Mouse (Mus musculus) ES-Bruce4 (cell line): ENCODE measurements around the gene Ggt1.
A peak's percentile ranks its signal among the peaks of the same experiment; 100 is the strongest.

Source experiments
- CTCF ChIP-seq: IDR thresholded peaks from one replicate; pipeline ENCODE4 v1.8.1; 2011; ENCODE audit warnings: low read depth, low read length
- EP300 ChIP-seq: IDR thresholded peaks from 2 replicates; pipeline ENCODE4 v1.6.1; 2011; ENCODE audit warnings: low read depth, low read length; ENCODE audit not compliant: insufficient read depth

DNA sequence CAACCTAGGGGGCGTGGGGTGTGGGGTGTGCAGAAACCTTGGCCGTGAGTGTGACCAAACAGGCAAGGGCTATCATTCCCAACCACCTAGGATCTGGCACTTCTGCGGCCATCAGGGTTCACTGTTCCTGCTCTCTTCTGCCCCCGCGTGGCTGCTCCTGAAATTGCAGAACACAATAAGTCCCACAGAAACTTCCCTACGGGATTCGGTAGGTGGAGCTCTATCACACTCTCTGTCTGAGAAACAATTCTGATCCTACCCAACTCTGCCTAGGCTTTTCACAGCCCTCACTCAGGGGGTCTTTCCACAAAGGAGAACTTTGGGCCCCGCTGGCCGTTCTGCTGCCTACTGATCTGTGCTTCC is 74.3 kb downstream of the Ggt1 start:
- peak; percentile 97 for TF ChIP-seq CTCF
- no peak for TF ChIP-seq EP300
